Mouse (Mus musculus) retina, embryonic 14.5 days (tissue): ENCODE measurements around the gene Ttll7.

Experiments
- DNase-seq: peaks from one replicate; pipeline ENCODE4 v3.0.0-alpha.2; 2015; ENCODE audit warnings: low spot score

Gene Ttll7

GRCm38 (mm10) chr3:146994670-146995415 is 142.7 kb downstream of the Ttll7 start:
- DNase-seq = no peak

- DNase-seq = no peak
These were observed 147.0 kb downstream of the Ttll7 start for GRCm38 (mm10) chr3:146999148-146999547.

GRCm38 (mm10) chr3:147000963-147001362 is 148.8 kb downstream of the Ttll7 start:
- DNase-seq = no peak

- DNase-seq = no peak
These were observed 149.4 kb downstream of the Ttll7 start for GRCm38 (mm10) chr3:147001557-147001956.

GRCm38 (mm10) chr3:147016506-147016905 is 164.3 kb downstream of the Ttll7 start:
- DNase-seq = no peak

- DNase-seq = no peak
These were observed 167.3 kb downstream of the Ttll7 start for GRCm38 (mm10) chr3:147019506-147019905.

- DNase-seq = no peak
These were observed 174.1 kb downstream of the Ttll7 start for GRCm38 (mm10) chr3:147026248-147026647.

GRCm38 (mm10) chr3:147028382-147028781 is 176.2 kb downstream of the Ttll7 start:
- DNase-seq = no peak

GRCm38 (mm10) chr3:147029718-147030117 is 177.6 kb downstream of the Ttll7 start:
- DNase-seq = no peak

GRCm38 (mm10) chr3:147030266-147030880 is 178.2 kb downstream of the Ttll7 start:
- no peak for DNase-seq
